Mouse (Mus musculus): ENCODE data around the gene Agap3.

DNA sequence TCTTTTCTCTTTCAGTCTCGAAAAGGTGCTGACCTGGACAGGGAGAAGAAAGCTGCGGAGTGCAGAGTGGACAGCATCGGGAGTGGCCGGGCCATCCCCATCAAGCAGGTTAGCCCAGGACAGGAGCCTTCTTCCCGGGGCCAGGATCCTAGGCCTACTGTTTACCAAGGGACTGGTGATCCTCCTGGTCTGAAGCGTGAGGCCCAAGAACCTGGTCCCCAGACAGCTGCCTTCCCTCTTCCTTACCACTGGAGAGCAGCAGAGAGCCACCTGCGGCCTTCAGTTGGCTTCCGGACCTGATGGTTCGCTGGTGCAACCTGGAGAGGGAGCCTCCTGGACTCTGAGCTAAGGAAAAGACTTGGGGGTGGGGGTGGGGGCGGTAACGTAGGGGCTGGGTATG is 31.3 kb downstream of the Agap3 start:
- TF ChIP-seq CTCF (IDR thresholded peaks at IDR 0.05; ENCODE audit: extremely low read depth, insufficient read depth, insufficient read length, insufficient replicate concordance) (peak; percentile 75; the same call in 1 of the 2 replicates), POLR2A (IDR thresholded peaks at IDR 0.05; ENCODE audit: low read depth, low read length) (no peak)
